Mouse (Mus musculus) thymus, adult 2 months (tissue): ENCODE data around the gene C2cd5.

ENCODE experiments used
- CTCF ChIP-seq: fragments of 200-500 bp; IDR thresholded peaks from 2 replicates; pipeline ENCODE4 v1.5.1; 2012; ENCODE audit warnings: mild to moderate bottlenecking, control low read depth, low read length, moderate library complexity, borderline replicate concordance; ENCODE audit not compliant: control insufficient read depth, poor library complexity, insufficient read depth; ENCODE audit errors: extremely low read depth
- POLR2A ChIP-seq: fragments of 200-500 bp; IDR thresholded peaks from 2 replicates; pipeline ENCODE4 v1.6.1; 2012; ENCODE audit warnings: mild to moderate bottlenecking, low read length, control low read depth, moderate library complexity; ENCODE audit not compliant: control insufficient read depth, poor library complexity, insufficient read depth; ENCODE audit errors: extremely low read depth

- TF ChIP-seq CTCF (no peak), POLR2A (no peak)
Measured at GRCm38 (mm10) chr6:143114556-143114955, 14.6 kb upstream of the C2cd5 start.
